Mouse (Mus musculus) ES-Bruce4 (cell line): ENCODE results near the gene Galm. TPM values are rescaled to one million over a fixed set of nuclear protein-coding genes. Genes with fewer than 3 reads are reported as not detected.

Experiments
- H3K27ac ChIP-seq: 2 replicates; pipeline ENCODE4 v1.5.1; 2012; ENCODE audit warnings: low read length, inconsistent platforms; ENCODE audit not compliant: insufficient read depth
- H3K27me3 ChIP-seq: 2 replicates; pipeline ENCODE4 v1.6.1; 2012; ENCODE audit warnings: mild to moderate bottlenecking, low read length, inconsistent platforms; ENCODE audit not compliant: control insufficient read depth, poor library complexity, insufficient read depth, severe bottlenecking
- H3K36me3 ChIP-seq: 2 replicates; pipeline ENCODE4 v1.6.1; 2012; ENCODE audit warnings: inconsistent platforms, mild to moderate bottlenecking, low read length, moderate library complexity; ENCODE audit not compliant: control insufficient read depth, poor library complexity, insufficient read depth, severe bottlenecking
- H3K4me1 ChIP-seq: one replicate; pipeline ENCODE4 v1.8.1; 2011; ENCODE audit warnings: low read length; ENCODE audit not compliant: control insufficient read depth, insufficient read depth
- H3K4me3 ChIP-seq: 2 replicates; pipeline ENCODE4 v1.5.1; 2011; ENCODE audit warnings: low read depth, mild to moderate bottlenecking, low read length
- H3K9ac ChIP-seq: 2 replicates; pipeline ENCODE4 v1.6.1; 2012; ENCODE audit warnings: low read depth, mild to moderate bottlenecking, inconsistent platforms; ENCODE audit not compliant: poor library complexity, severe bottlenecking
- H3K9me3 ChIP-seq: replicated peaks from 2 replicates; pipeline ENCODE4 v1.6.1; 2012; ENCODE audit warnings: mild to moderate bottlenecking, low read length, inconsistent platforms; ENCODE audit not compliant: control insufficient read depth, poor library complexity, insufficient read depth, severe bottlenecking
- CTCF ChIP-seq: IDR thresholded peaks from one replicate; pipeline ENCODE4 v1.8.1; 2011; ENCODE audit warnings: low read depth, low read length
- EP300 ChIP-seq: IDR thresholded peaks from 2 replicates; pipeline ENCODE4 v1.6.1; 2011; ENCODE audit warnings: low read depth, low read length; ENCODE audit not compliant: insufficient read depth
- POLR2A ChIP-seq: IDR thresholded peaks from one replicate; pipeline ENCODE4 v1.8.1; 2011; ENCODE audit warnings: low read length; ENCODE audit not compliant: insufficient read depth
- polyA plus RNA-seq: library from polyadenylated mRNA; stranded (reverse); fragments of >200 nt; gene quantifications from 2 replicates; pipeline ENCODE4 v1.2.4, GENCODE M21; 2011; ENCODE audit warnings: low read depth; ENCODE audit not compliant: missing spikeins, insufficient read depth, insufficient read length

Galm gene
- polyA plus RNA-seq, 1 experiment, result 15.1 TPM

DNA sequence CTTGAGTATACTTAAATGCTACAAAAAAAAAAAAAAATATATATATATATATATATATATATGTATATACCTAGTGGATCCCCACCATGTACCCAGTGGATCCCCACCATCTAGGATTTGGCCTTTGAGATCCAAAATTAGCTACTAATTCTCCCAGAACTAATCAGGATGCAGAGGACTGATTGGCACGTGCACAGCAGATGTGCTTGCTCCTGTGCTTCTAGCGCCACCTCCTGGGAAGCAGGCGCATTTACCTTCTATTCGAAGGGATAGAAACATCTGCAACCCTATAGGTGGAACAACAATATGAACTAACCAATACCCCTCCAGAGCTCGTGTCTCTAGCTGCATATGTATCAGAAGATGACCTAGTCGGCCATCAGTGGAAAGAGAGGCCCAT lies 52.7 kb downstream of the Galm start:
- H3K27ac ChIP-seq, result no peak overlapping the region
- no peaks in the 10 kb centered on the region for H3K4me1 ChIP-seq
- no peaks in the 10 kb centered on the region for H3K9me3 ChIP-seq
- TF ChIP-seq EP300 (0 out of 2 replicates have a peak, but pooled peaks have one; percentile 45), POLR2A (no peak), CTCF (peak; percentile 96)
- H3K27me3 ChIP-seq, result no peaks in the 10 kb centered on the region
- no peaks in the 10 kb centered on the region for H3K36me3 ChIP-seq
- H3K9ac ChIP-seq, result no peak overlapping the region
- H3K4me3 ChIP-seq, result no peak overlapping the region

DNA sequence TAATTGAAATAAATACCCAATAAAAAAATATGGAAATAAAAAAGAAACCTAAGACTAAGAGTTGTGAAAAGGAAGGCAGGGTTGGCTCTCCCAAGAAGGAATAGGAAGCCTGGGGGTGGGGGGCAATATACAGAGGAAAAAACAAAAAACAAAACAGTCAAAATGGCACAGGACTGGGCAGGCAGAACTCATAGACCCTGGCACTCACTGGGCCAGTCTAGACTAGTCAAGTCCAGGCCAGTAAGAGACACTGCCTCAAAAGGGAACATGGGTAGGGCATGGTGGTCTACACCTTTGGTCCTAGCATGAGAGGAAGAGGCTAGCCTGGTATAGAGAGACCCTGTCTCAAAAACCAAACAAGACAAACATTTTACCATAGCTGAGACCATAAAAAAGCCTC lies 53.2 kb downstream of the Galm start:
- H3K4me3 ChIP-seq, result no peak overlapping the region
- TF ChIP-seq EP300 (no peak), CTCF (no peak), POLR2A (no peak)
- no peaks in the 10 kb centered on the region for H3K36me3 ChIP-seq
- H3K27me3 ChIP-seq, result no peaks in the 10 kb centered on the region
- H3K9me3 ChIP-seq, result no peaks in the 10 kb centered on the region
- H3K27ac ChIP-seq, result no peak overlapping the region
- H3K4me1 ChIP-seq, result no peaks in the 10 kb centered on the region
- no peak overlapping the region for H3K9ac ChIP-seq

DNA sequence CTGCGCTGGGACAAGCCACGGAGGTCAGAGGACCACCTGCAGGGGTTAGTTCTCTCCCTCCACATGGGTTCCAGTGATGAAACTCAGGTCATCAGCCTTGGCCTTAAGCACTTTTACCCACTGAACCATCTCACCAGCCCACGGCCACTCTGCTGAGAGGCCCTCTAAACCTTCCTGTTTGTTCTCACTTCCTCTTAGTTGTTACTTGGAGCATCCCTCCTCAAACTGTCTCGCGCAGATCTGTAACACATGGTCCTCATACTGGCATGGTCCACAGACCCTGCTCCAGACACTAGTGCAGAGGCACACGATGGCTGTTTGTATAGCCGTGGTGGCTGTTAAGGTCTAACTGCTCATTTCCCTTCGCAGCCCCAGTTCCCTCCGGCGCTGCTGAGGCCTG lies 56.3 kb downstream of the Galm start:
- H3K4me3 ChIP-seq, result no peak overlapping the region
- TF ChIP-seq CTCF (no peak), EP300 (no peak), POLR2A (no peak)
- no peaks in the 10 kb centered on the region for H3K9me3 ChIP-seq

DNA sequence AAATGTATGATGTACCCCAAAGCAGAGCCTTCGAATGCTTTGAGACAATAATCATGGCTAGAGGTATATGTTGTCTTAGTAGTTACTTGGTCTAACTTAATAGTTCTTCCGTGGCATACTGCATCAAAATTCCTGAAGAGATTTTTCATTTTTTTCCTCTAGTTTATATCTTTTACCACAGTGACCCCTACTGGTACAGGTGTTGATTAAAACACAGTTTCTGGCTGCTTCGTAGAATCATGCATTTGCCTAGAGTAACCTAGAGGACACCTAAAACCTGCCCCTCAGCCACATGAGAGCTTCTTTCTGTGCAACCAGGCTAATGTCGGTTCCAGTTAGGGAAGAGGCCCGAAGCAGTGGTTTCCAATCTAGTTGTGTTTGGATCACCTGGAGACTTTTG lies 65.8 kb downstream of the Galm start:
- H3K9me3 ChIP-seq, result no peaks in the 10 kb centered on the region

More for the DNA sequence above, 56.3 kb downstream of the Galm start:
- H3K27ac ChIP-seq, result no peak overlapping the region
- no peaks in the 10 kb centered on the region for H3K4me1 ChIP-seq
- H3K27me3 ChIP-seq, result no peaks in the 10 kb centered on the region
- H3K9ac ChIP-seq, result no peak overlapping the region
- no peaks in the 10 kb centered on the region for H3K36me3 ChIP-seq

DNA sequence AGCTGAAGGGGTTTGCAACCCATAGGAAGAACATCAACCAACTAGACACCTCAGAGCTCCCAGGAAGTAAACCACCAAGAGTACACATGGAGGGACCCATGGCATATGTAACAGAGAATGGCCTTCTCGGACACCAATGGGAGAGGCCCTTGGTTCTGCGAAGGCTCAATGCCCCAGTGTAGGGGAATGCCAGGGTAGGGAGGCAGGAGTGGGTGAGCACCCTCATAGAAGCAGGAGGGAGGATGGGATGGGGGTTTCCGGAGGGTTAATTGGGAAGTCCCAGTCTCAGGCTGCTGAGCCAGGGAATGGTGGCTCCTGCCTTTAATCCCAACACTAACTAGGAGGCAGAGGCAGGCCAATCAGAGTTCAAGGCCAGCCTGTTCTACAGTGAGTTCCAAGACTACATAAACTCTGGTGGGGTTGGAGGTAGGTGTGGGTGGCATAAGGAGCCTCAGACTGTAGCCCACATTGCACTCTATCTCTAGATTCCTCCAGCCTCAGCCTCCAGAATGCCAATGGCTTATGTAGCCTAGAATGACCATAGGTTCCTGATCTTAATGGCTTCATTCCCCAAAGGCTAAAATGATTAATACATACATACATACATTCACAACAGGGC lies 72.0 kb downstream of the Galm start:
- Histone ChIP-seq H3K27ac (no peak overlapping the region), H3K36me3 (peaks cover 43% of the 10 kb centered on the region)

More for the DNA sequence above, 65.8 kb downstream of the Galm start:
- Histone ChIP-seq H3K27me3 (no peaks in the 10 kb centered on the region), H3K9ac (no peak overlapping the region), H3K4me3 (no peak overlapping the region), H3K4me1 (no peaks in the 10 kb centered on the region), H3K36me3 (peaks cover 5% of the 10 kb centered on the region), H3K27ac (no peak overlapping the region)
- TF ChIP-seq CTCF, result no peak
- TF ChIP-seq POLR2A, result no peak
- TF ChIP-seq EP300, result no peak

DNA sequence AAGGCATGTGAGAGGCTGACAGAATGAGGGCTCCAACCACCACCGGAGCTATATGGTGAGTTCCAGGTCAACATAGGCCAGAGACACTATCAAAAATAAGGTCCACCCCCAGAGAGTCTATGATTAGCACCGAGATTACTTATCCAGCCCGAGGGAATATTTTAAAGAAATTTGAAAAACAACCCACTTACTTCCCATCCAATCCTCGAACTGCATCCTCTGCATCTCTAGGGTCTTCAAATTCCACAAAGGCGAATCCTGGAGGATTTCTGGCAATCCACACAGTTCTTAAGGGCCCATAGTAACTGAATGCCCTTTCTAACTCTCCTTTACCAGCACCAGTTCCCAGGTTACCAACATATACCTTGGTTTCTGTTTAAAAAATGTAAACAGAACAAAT lies 78.4 kb downstream of the Galm start:
- H3K4me3 ChIP-seq, result peak overlapping the region; percentile 96
- H3K9me3 ChIP-seq, result no peaks in the 10 kb centered on the region
- H3K27me3 ChIP-seq, result no peaks in the 10 kb centered on the region
- peaks cover 51% of the 10 kb centered on the region for H3K36me3 ChIP-seq
- TF ChIP-seq CTCF (no peak), EP300 (no peak), POLR2A (no peak)
- H3K9ac ChIP-seq, result peak overlapping the region; percentile 90
- H3K27ac ChIP-seq, result no peak overlapping the region
- H3K4me1 ChIP-seq, result no peaks in the 10 kb centered on the region

More for the DNA sequence above, 72.0 kb downstream of the Galm start:
- Histone ChIP-seq H3K9me3 (no peaks in the 10 kb centered on the region), H3K27me3 (no peaks in the 10 kb centered on the region), H3K4me1 (no peaks in the 10 kb centered on the region), H3K9ac (no peak overlapping the region), H3K4me3 (no peak overlapping the region)
- TF ChIP-seq CTCF, result no peak
- no peak for TF ChIP-seq POLR2A
- TF ChIP-seq EP300, result no peak
